Mouse (Mus musculus) thymus, adult 2 months (tissue): ENCODE data around the gene Trib2. TPM values are rescaled to one million over a fixed set of nuclear protein-coding genes. Genes with fewer than 3 reads are reported as not detected.

Source experiments
- DNase-seq: peaks from one replicate; pipeline ENCODE4 v3.0.0; 2021
- H3K27ac ChIP-seq: fragments of 200-500 bp; 2 replicates; pipeline ENCODE4 v1.5.1; 2012; ENCODE audit warnings: low read length, control low read depth; ENCODE audit not compliant: control insufficient read depth, insufficient read depth
- H3K27me3 ChIP-seq: fragments of 200-500 bp; 2 replicates; pipeline ENCODE4 v1.6.1; 2012; ENCODE audit warnings: mild to moderate bottlenecking, low read length, moderate library complexity, mixed read lengths; ENCODE audit not compliant: control insufficient read depth, insufficient read depth
- H3K36me3 ChIP-seq: fragments of 200-500 bp; 2 replicates; pipeline ENCODE4 v1.6.1; 2012; ENCODE audit warnings: mild to moderate bottlenecking, low read length, moderate library complexity; ENCODE audit not compliant: control insufficient read depth, insufficient read depth
- H3K4me1 ChIP-seq: fragments of 200-500 bp; replicated peaks from 2 replicates; pipeline ENCODE4 v1.6.1; 2012; ENCODE audit warnings: low read length; ENCODE audit not compliant: control insufficient read depth, insufficient read depth
- H3K4me3 ChIP-seq: fragments of 200-500 bp; 2 replicates; pipeline ENCODE4 v1.5.1; 2012; ENCODE audit warnings: mild to moderate bottlenecking, low read length, control low read depth, moderate library complexity; ENCODE audit not compliant: control insufficient read depth, insufficient read depth
- CTCF ChIP-seq: fragments of 200-500 bp; IDR thresholded peaks from 2 replicates; pipeline ENCODE4 v1.5.1; 2012; ENCODE audit warnings: mild to moderate bottlenecking, control low read depth, low read length, moderate library complexity, borderline replicate concordance; ENCODE audit not compliant: control insufficient read depth, poor library complexity, insufficient read depth; ENCODE audit errors: extremely low read depth
- POLR2A ChIP-seq: fragments of 200-500 bp; IDR thresholded peaks from 2 replicates; pipeline ENCODE4 v1.6.1; 2012; ENCODE audit warnings: mild to moderate bottlenecking, low read length, control low read depth, moderate library complexity; ENCODE audit not compliant: control insufficient read depth, poor library complexity, insufficient read depth; ENCODE audit errors: extremely low read depth
- WGBS: fragments of 180-500 bp; shearing (Covaris S2); methylation state at CpG from one replicate; pipeline ENCODE4 v1.1.7; 2018; 5-methylcytosine and 5-hydroxymethylcytosine counted together
- polyA plus RNA-seq: library from polyadenylated mRNA; depleted of rRNA; stranded (reverse); fragments of >200 nt; gene quantifications from 2 replicates; pipeline ENCODE4 v1.2.3, GENCODE M21; 2012

Gene Trib2
- polyA plus RNA-seq, 1 experiment: 46.3 TPM

- Histone ChIP-seq H3K27me3 (no peaks in the 10 kb centered on the region), H3K4me1 (no peaks in the 10 kb centered on the region), H3K36me3 (no peaks in the 10 kb centered on the region), H3K4me3 (no peak overlapping the region), H3K27ac (no peak overlapping the region)
- no peak for TF ChIP-seq CTCF
- no peak for TF ChIP-seq POLR2A
- no peak for DNase-seq
Measured at GRCm38 (mm10) chr12:15777047-15777446, 39.7 kb downstream of the Trib2 start.

- 86% methylated on average over 6 of the region's 6 CpGs for WGBS
- H3K4me3 ChIP-seq: no peak overlapping the region
Measured at GRCm38 (mm10) chr12:15771686-15772085, 45.0 kb downstream of the Trib2 start.

GRCm38 (mm10) chr12:15768536-15768935 lies 48.2 kb downstream of the Trib2 start:
- H3K4me1 ChIP-seq: no peaks in the 10 kb centered on the region
- no peak overlapping the region for H3K27ac ChIP-seq
- TF ChIP-seq POLR2A: no peak
- no peak for TF ChIP-seq CTCF
- no peaks in the 10 kb centered on the region for H3K36me3 ChIP-seq
- 89% methylated on average over 3 of the region's 3 CpGs for WGBS
- H3K4me3 ChIP-seq: no peak overlapping the region
- no peaks in the 10 kb centered on the region for H3K27me3 ChIP-seq
- no peak for DNase-seq

More at GRCm38 (mm10) chr12:15771686-15772085, 45.0 kb downstream of the Trib2 start:
- Histone ChIP-seq H3K36me3 (no peaks in the 10 kb centered on the region), H3K4me1 (no peaks in the 10 kb centered on the region), H3K27ac (no peak overlapping the region), H3K27me3 (no peaks in the 10 kb centered on the region)
- TF ChIP-seq CTCF (no peak), POLR2A (no peak)
- DNase-seq: no peak

- WGBS: 91% methylated on average over 12 of the region's 12 CpGs
- Histone ChIP-seq H3K27ac (no peak overlapping the region), H3K36me3 (no peaks in the 10 kb centered on the region), H3K27me3 (no peaks in the 10 kb centered on the region), H3K4me3 (no peak overlapping the region), H3K4me1 (no peaks in the 10 kb centered on the region)
- TF ChIP-seq POLR2A (no peak), CTCF (no peak)
- DNase-seq: no peak
Measured at GRCm38 (mm10) chr12:15765996-15766395, 50.7 kb downstream of the Trib2 start.

- 96% methylated on average over 1 of the region's 1 CpGs for WGBS
- TF ChIP-seq POLR2A (no peak), CTCF (no peak)
- no peak for DNase-seq
- Histone ChIP-seq H3K4me1 (no peaks in the 10 kb centered on the region), H3K4me3 (no peak overlapping the region), H3K36me3 (no peaks in the 10 kb centered on the region), H3K27ac (no peak overlapping the region), H3K27me3 (no peaks in the 10 kb centered on the region)
Measured at GRCm38 (mm10) chr12:15765238-15765637, 51.5 kb downstream of the Trib2 start.

GRCm38 (mm10) chr12:15761453-15762116 lies 55.1 kb downstream of the Trib2 start:
- Histone ChIP-seq H3K27ac (no peak overlapping the region), H3K4me1 (no peaks in the 10 kb centered on the region), H3K36me3 (no peaks in the 10 kb centered on the region), H3K4me3 (no peak overlapping the region), H3K27me3 (no peaks in the 10 kb centered on the region)
- WGBS: 96% methylated on average over 8 of the region's 8 CpGs
- no peak for TF ChIP-seq CTCF
- no peak for TF ChIP-seq POLR2A
- DNase-seq: no peak

GRCm38 (mm10) chr12:15760684-15761083 lies 56.0 kb downstream of the Trib2 start:
- no peak overlapping the region for H3K27ac ChIP-seq
- TF ChIP-seq CTCF: no peak
- no peak for TF ChIP-seq POLR2A
- H3K4me3 ChIP-seq: no peak overlapping the region
- H3K27me3 ChIP-seq: no peaks in the 10 kb centered on the region
- H3K36me3 ChIP-seq: no peaks in the 10 kb centered on the region
- 74% methylated on average over 4 of the region's 4 CpGs for WGBS
- no peaks in the 10 kb centered on the region for H3K4me1 ChIP-seq
- no peak for DNase-seq
